Mouse (Mus musculus) testis, adult 2 months (tissue): ENCODE measurements around the gene Arsb.

Experiments
- CTCF ChIP-seq: fragments of 200-500 bp; IDR thresholded peaks from 2 replicates; pipeline ENCODE4 v1.5.1; 2012; ENCODE audit warnings: low read depth, mild to moderate bottlenecking, inconsistent platforms, low read length, moderate library complexity; ENCODE audit not compliant: control insufficient read depth, insufficient read depth, insufficient replicate concordance
- POLR2A ChIP-seq: fragments of 200-500 bp; IDR thresholded peaks from 2 replicates; pipeline ENCODE4 v1.6.1; 2012; ENCODE audit warnings: low read depth, mild to moderate bottlenecking, inconsistent platforms, low read length, moderate library complexity; ENCODE audit not compliant: control insufficient read depth

GRCm38 (mm10) chr13:93757514-93757913, 13.9 kb upstream of the Arsb start:
- no peak for TF ChIP-seq POLR2A
- TF ChIP-seq CTCF, result no peak
